Mouse (Mus musculus) heart, embryonic 11.5 days (tissue): Measurements from ENCODE around the gene Armh1. TPM values are rescaled to one million over a fixed set of nuclear protein-coding genes. Genes with fewer than 3 reads are reported as not detected.

ENCODE experiments used
- ATAC-seq: fragments of 200-750 bp; cut with Nextera tagmentation; replicated peaks from 2 replicates; pipeline ENCODE4 v1.8.0; 2017; ENCODE audit warnings: moderate library complexity; ENCODE audit not compliant: insufficient number of reproducible peaks, low FRiP score, low TSS enrichment
- H3K27ac ChIP-seq: fragments of 300-500 bp; sonication (generic); 2 replicates; pipeline ENCODE4 v1.5.1; 2014; ENCODE audit warnings: mild to moderate bottlenecking, low read depth, low read length
- H3K27me3 ChIP-seq: fragments of 300-500 bp; sonication (generic); 2 replicates; pipeline ENCODE4 v1.6.1; 2014; ENCODE audit warnings: mild to moderate bottlenecking, low read length, mixed read lengths; ENCODE audit not compliant: control insufficient read depth, insufficient read depth
- H3K36me3 ChIP-seq: fragments of 300-500 bp; sonication (generic); 2 replicates; pipeline ENCODE4 v1.6.1; 2014; ENCODE audit warnings: mild to moderate bottlenecking, low read length, moderate library complexity, mixed read lengths; ENCODE audit not compliant: control insufficient read depth, insufficient read depth
- H3K4me1 ChIP-seq: fragments of 300-500 bp; sonication (generic); 2 replicates; pipeline ENCODE4 v1.6.1; 2014; ENCODE audit warnings: low read length; ENCODE audit not compliant: control insufficient read depth, insufficient read depth
- H3K4me2 ChIP-seq: fragments of 300-500 bp; sonication (generic); 2 replicates; pipeline ENCODE4 v1.6.1; 2014; ENCODE audit warnings: mild to moderate bottlenecking, moderate library complexity
- H3K4me3 ChIP-seq: fragments of 300-500 bp; sonication (generic); 2 replicates; pipeline ENCODE4 v1.5.1; 2014; ENCODE audit warnings: low read depth, low read length
- H3K9ac ChIP-seq: fragments of 300-500 bp; sonication (generic); 2 replicates; pipeline ENCODE4 v1.6.1; 2014; ENCODE audit warnings: mild to moderate bottlenecking, low read depth, low read length, moderate library complexity
- H3K9me3 ChIP-seq: fragments of 300-500 bp; sonication (generic); replicated peaks from 2 replicates; pipeline ENCODE4 v1.6.1; 2016; ENCODE audit warnings: low read length; ENCODE audit not compliant: control insufficient read depth
- WGBS: fragments of 180-500 bp; shearing (Covaris S2); extraction: QIAGEN DNeasy Blood & Tissue Kit; methylation state at CpG from one replicate; pipeline ENCODE4 v1.1.7; 2014; ENCODE audit not compliant: insufficient replicate concordance; 5-methylcytosine and 5-hydroxymethylcytosine counted together
- polyA plus RNA-seq: library from polyadenylated mRNA; unstranded; fragments of >200 nt; fragmentation: Nextera tagmentation; extraction: Ambion mirVana; gene quantifications from 2 replicates; pipeline ENCODE4 v1.2.1, GENCODE M21; 2014

Armh1 gene
- polyA plus RNA-seq, 1 experiment from 2014 or later = 0.14 TPM

GRCm38 (mm10) chr4:117276281-117276711 is 24.4 kb upstream of the Armh1 start:
- Histone ChIP-seq H3K27me3 (no peaks in the 10 kb centered on the region), H3K4me2 (no peak overlapping the region), H3K9ac (no peak overlapping the region), H3K27ac (no peak overlapping the region), H3K9me3 (peaks cover 8% of the 10 kb centered on the region; the same call in 1 of the 2 replicates), H3K36me3 (peaks cover 55% of the 10 kb centered on the region), H3K4me1 (peaks cover 6% of the 10 kb centered on the region; the same call in 1 of the 2 replicates), H3K4me3 (no peak overlapping the region)
- 79% methylated on average over 17 of the region's 17 CpGs for WGBS
- no peak for ATAC-seq

- no peak overlapping the region for H3K9ac ChIP-seq
- H3K27me3 ChIP-seq = no peaks in the 10 kb centered on the region
- no peak for ATAC-seq
- peaks cover 6% of the 10 kb centered on the region; the same call in 1 of the 2 replicates for H3K4me1 ChIP-seq
- H3K36me3 ChIP-seq = peaks cover 54% of the 10 kb centered on the region
- 90% methylated on average over 4 of the region's 4 CpGs for WGBS
- H3K9me3 ChIP-seq = peaks cover 8% of the 10 kb centered on the region; the same call in 1 of the 2 replicates
- H3K4me3 ChIP-seq = no peak overlapping the region
- no peak overlapping the region for H3K27ac ChIP-seq
- no peak overlapping the region for H3K4me2 ChIP-seq
Observed at GRCm38 (mm10) chr4:117274720-117275119, 22.8 kb upstream of the Armh1 start.

- ATAC-seq = no peak
- Histone ChIP-seq H3K4me3 (no peak overlapping the region), H3K36me3 (peaks cover 45% of the 10 kb centered on the region), H3K4me2 (no peak overlapping the region), H3K9me3 (peaks cover 8% of the 10 kb centered on the region; the same call in 1 of the 2 replicates), H3K9ac (no peak overlapping the region), H3K27me3 (no peaks in the 10 kb centered on the region), H3K27ac (no peak overlapping the region), H3K4me1 (no peaks in the 10 kb centered on the region)
- 40% methylated on average over 12 of the region's 12 CpGs for WGBS
Observed at GRCm38 (mm10) chr4:117272459-117272858, 20.5 kb upstream of the Armh1 start.

- ATAC-seq = 0 out of 2 replicates have a peak, but pooled peaks have one; percentile 39
- H3K4me2 ChIP-seq = no peak overlapping the region
- no peak overlapping the region for H3K27ac ChIP-seq
- WGBS = 10% methylated on average over 6 of the region's 6 CpGs
- H3K4me1 ChIP-seq = no peaks in the 10 kb centered on the region
- peaks cover 28% of the 10 kb centered on the region for H3K36me3 ChIP-seq
- H3K4me3 ChIP-seq = no peak overlapping the region
- peaks cover 8% of the 10 kb centered on the region; the same call in 1 of the 2 replicates for H3K9me3 ChIP-seq
- H3K27me3 ChIP-seq = no peaks in the 10 kb centered on the region
- H3K9ac ChIP-seq = no peak overlapping the region
Observed at GRCm38 (mm10) chr4:117270278-117270677, 18.4 kb upstream of the Armh1 start.

- Histone ChIP-seq H3K36me3 (peaks cover 6% of the 10 kb centered on the region), H3K4me1 (no peaks in the 10 kb centered on the region), H3K27me3 (no peaks in the 10 kb centered on the region), H3K27ac (no peak overlapping the region), H3K4me3 (no peak overlapping the region), H3K9me3 (no peaks in the 10 kb centered on the region), H3K9ac (no peak overlapping the region), H3K4me2 (no peak overlapping the region)
- no peak for ATAC-seq
- 78% methylated on average over 25 of the region's 25 CpGs for WGBS
Observed at GRCm38 (mm10) chr4:117267831-117268437, 16.0 kb upstream of the Armh1 start.

GRCm38 (mm10) chr4:117267284-117267683 is 15.4 kb upstream of the Armh1 start:
- no peaks in the 10 kb centered on the region for H3K27me3 ChIP-seq
- no peaks in the 10 kb centered on the region; the same call in 1 of the 2 replicates for H3K36me3 ChIP-seq
- no peaks in the 10 kb centered on the region for H3K4me1 ChIP-seq
- no peak overlapping the region for H3K9ac ChIP-seq
- H3K27ac ChIP-seq = no peak overlapping the region
- H3K4me3 ChIP-seq = no peak overlapping the region
- no peak for ATAC-seq
- H3K4me2 ChIP-seq = no peak overlapping the region
- H3K9me3 ChIP-seq = no peaks in the 10 kb centered on the region
- WGBS = 13% methylated on average over 2 of the region's 2 CpGs

GRCm38 (mm10) chr4:117262987-117263386 is 11.1 kb upstream of the Armh1 start:
- no peak for ATAC-seq
- Histone ChIP-seq H3K9ac (no peak overlapping the region), H3K27ac (no peak overlapping the region), H3K4me3 (no peak overlapping the region), H3K4me1 (no peaks in the 10 kb centered on the region), H3K36me3 (no peaks in the 10 kb centered on the region), H3K4me2 (no peak overlapping the region), H3K27me3 (no peaks in the 10 kb centered on the region), H3K9me3 (no peaks in the 10 kb centered on the region)
- 81% methylated on average over 8 of the region's 8 CpGs for WGBS

- 68% methylated on average over 13 of the region's 13 CpGs for WGBS
- Histone ChIP-seq H3K4me1 (no peaks in the 10 kb centered on the region), H3K36me3 (no peaks in the 10 kb centered on the region), H3K9me3 (no peaks in the 10 kb centered on the region), H3K4me3 (no peak overlapping the region), H3K9ac (no peak overlapping the region), H3K4me2 (no peak overlapping the region), H3K27ac (no peak overlapping the region), H3K27me3 (no peaks in the 10 kb centered on the region)
- 0 out of 2 replicates have a peak, but pooled peaks have one; percentile 31 for ATAC-seq
Observed at GRCm38 (mm10) chr4:117262101-117262913, 10.4 kb upstream of the Armh1 start.
